Mouse (Mus musculus): ENCODE results near the gene Tprg.

Gene Tprg

DNA sequence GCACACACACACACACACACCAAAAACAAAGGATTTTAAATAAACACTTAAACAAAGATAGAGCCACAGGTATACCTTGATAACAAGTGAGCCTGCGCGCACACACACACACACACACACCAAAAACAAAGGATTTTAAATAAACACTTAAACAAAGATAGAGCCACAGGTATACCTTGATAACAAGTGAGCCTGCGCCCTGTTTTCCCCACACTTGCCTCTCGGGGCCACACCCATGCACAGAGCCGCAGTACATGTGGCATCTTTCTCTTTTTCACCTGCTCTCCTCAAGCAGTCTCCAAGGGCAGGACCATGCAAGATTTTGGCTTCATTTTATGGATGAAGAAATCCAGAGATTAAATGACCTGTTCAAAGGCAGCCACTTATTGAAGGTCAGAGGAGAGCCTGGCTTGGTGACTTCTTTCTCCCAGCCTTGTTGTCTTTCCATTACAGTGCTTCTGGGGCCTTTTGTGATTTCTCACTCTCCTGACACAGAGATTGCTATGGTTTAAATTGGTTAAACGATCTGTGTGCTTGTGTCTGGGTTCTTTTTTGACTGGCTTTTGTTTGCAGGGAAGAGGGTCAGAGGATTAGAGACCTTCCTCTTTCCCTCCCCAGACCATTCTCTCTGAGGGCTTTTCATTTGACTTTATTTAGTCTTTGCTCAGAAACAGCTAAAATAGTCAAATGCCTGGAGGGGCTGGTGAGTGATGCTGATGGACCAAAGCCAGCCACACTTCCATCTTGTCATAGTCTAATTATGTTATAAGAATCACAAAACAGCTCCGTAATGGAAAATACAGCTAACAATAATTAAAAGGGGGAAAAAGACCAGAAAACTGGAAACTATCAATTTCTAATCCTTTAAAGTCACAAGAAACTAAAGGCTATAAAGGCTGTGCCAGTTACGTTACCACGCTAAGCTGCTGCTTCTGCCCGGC, 46.9 kb downstream of the Tprg start:
- DNase-seq (ENCODE audit: low read depth, low spot score): no peak

DNA sequence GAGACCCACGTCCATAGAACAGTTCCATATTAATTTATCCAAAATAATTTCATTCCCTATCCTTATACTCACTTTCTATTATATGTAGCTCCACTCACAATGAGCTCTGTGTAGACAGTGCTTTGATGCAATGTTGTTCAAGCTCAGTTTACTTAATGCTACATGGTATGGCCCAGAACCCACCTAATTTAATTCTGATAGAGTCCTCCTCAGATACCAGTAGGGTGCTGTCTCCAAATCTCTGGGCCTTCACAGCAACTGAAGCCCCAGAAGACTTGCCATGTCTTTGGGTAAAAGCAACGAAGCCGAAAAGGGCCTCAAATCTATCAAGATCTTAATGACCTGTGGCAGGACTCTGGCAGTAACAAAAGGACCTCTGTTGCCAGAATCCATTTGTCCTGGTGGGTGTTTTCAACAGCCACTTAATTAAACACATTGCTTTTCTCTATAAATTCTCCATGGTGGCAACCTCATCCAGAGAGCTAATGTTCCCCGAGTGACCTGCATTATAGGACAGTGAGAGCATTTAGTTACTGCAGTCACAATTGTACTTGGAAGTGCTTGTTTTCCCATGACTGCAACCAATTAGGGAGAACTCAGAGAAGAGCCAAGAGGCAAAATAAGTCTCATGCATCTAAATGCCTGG, 48.6 kb downstream of the Tprg start:
- DNase-seq (ENCODE audit: low read depth, low spot score): no peak

DNA sequence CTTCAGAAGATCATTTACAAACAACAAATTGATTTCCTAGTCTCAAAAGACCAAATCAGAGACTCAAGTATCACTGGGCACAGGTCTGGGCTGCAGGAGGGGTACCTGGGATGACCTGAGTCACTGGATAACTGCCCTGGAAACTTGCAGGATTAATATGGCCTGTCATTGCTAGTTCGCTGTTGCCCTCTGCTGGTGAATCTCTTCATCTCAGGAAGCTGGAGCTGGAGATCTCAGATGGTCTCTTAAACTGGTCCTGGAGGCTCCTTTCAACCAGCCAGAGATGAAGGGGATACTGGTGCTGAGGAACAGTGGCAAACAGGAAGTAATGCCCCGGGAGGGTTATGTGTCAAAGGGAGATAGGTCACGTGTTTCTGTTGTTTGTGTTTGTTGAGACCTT, 63.0 kb downstream of the Tprg start:
- peak; percentile 59 for DNase-seq (ENCODE audit: low read depth, low spot score)

DNA sequence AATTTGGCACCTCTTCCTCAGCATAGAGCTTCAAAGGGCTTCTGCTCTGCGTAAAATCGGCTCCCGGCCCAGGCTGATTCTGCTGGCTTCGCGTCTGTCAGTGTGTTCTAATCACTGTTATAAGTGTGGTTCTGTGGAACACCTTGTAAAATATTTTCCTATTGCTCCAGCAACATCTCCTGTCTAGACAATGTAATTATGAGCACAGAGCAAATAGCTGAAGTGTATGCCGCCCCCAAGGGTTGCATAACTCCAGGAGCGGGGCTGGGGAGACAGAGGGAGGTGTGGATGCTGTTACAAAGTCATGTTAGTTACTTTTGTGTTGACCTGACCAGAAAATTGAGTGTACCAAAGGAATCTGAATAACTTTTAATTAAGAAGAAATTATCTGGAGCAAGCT, 81.2 kb downstream of the Tprg start:
- DNase-seq (ENCODE audit: low read depth, low spot score): no peak

DNA sequence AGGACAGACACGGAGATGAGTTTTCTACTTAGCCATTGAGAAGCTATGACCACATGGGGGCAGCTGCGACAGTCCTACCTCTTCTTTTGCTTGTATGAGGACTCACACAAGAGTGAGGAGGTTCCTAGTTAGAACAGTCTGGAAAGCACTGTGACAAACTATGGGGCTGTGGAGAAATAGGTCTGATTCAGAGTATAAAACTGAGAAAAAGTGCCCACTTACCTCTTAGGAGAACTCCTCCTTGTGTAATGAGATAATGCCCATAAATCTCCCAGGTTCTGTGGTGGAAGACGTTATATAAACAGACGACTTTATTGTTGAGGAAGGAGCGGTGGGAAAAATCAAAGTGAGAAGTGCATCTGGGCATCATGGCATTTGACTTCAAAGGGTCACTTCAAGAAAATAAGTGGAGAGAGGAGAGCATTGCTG, 83.4 kb downstream of the Tprg start:
- DNase-seq (ENCODE audit: low read depth, low spot score): no peak

DNA sequence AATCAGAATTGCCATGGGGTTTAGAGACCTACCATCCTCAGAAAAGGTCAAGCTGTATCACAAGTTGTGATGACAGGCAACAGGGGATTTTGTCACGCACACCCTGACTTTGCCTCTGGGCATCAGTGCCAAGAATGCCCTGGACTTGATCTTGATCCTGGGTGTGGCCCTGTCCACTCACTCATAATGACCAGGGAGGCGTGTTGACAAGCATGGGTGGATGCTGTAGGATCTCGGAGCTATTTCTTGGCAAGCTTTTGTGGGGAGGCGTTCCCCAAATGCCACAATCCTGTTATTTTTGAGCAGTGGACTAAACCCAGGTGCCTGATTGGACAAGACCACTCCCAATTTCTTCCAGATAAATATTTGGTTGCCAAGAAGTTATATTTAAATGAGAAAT, 87.5 kb downstream of the Tprg start:
- no peak for DNase-seq (ENCODE audit: low read depth, low spot score)

DNA sequence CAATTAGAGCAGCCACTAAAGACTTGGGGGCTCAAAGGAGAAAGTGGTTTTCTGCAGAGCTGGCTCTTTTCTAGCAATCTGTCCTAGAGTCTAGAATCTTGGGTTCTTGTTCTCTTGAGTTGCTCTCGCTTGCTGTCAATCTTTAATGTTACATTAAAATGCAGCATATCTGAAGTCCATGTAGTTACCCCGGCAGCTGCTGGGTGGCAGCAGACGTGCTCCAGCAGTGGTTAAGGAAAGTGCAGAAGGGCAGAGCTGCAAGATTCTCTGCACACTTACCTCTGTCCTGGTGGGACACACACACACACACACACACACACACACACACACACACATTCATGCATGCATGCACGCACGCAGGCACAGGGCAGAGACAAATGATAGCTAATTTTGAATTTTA, 88.2 kb downstream of the Tprg start:
- no peak for DNase-seq (ENCODE audit: low read depth, low spot score)

DNA sequence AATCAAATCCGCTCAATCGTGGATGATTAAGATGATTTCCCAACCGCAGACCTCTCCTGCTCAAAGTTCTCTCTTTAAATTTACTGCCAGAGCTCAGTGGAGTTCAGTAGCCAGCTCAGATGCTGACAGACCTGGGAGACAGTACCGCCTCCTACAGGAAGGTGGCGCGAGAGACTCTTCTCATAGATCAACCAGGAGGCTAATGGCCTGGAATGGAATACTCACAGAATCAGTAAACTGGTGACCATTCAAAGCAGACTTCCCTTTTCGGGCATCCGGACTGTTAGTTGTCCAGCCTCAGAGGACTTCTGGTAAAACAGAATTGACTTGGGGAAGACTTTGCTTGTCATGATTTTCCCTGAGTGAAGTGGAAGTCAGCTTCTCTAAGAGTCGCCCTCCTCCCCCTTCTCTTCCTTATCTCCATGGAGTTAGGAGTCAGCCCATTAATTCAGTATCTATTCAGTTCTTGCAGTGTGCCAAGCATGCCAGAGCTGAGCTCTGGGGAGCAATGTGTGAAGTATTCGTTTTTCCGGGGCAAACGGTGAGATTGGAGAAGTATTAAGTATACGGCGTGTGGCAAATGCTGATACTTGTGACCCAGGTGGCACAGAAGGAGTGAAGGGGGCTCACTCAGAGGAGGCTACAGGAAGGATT, 90.2 kb downstream of the Tprg start:
- peak; percentile 72 for DNase-seq (ENCODE audit: low read depth, low spot score)

DNA sequence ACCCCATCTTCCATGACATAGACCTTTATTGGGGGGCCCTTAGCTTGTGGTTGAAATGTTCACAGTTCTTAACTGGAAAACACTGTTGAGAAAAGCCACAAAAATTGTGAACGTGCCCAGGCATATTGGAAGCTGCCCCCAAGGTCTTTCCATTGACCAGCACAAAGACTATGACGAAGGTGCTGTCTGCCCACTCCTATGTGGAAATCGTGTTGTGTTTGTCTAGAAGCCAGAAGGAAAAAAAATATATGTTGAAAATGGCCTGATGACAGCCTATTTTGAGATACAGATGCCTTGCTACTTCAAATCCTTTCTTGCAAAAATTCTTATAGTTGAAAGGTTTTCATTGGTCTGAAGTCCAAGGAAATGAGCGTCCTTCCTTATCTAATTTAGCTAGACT, 91.1 kb downstream of the Tprg start:
- no peak for DNase-seq (ENCODE audit: low read depth, low spot score)

DNA sequence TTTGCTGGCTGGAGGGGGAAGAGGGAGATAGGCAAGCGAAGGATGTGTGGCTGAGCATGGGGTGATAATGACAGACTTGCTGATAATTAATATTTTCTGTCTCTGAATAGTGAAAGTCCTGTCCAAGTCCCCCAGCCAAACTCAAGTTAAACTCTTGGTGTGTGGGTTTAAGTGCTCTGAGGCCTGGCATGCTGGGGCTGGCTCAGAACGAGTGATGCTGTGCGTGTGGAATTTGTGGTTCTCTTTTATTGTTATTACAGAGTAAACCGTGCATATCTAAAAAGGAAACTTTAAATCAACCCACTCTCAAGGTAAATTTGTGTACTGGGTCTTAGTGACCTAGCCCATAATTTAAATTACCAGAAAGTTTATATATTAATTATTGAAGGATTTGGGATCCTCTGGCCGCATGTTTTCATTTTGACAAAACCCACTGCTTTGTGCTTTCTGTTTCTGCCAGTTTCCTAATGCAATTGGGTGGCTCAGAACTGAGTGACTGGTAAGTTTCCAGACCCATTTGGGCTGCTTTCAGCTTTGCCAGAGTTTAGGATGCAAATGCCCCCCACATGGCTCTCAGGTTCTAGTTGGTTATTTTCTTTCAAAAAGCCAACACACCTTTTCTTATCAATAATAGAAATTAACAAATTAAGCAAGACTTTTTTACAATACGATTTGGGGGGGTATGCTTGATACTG, 99.0 kb downstream of the Tprg start:
- DNase-seq (ENCODE audit: low read depth, low spot score): no peak

DNA sequence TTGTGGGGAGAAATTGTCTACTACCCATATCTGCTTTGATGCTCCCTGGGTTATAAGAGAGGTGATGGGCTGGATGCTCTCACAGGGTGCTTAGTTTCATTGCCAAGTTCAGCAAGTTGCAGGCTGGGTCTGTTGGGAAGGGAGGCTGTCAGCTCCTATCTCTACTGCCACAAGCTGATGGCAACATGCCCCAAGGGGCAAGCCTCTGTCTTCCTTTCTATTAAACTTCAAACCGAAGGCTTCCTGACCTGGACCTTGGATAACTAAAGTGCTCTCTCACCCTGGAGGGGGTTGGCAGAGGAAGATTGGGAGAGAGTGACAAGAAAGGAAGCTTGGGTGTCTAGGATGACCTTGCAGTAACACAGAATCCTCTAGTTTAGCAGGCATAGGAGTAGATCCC, 108.1 kb downstream of the Tprg start:
- no peak for DNase-seq (ENCODE audit: low read depth, low spot score)

DNA sequence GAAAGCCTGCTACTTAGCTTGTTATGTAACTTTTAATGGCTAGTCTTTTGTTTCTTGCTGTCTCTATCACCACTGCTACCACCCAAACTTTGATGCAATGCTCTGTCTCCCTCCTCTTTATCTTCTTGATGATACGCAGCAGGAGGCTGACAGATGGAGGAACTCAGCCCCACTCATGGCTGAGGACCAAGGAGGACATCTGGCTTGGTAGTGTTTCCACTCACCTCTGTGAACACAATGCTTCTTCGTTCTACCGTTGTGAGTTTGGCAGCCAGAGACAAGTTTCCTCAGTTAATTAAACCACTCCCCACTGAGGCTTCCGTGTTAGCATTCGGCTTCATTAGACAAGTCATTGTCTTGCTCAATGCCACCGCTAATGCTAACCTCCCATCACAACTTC, 117.5 kb downstream of the Tprg start:
- no peak for DNase-seq (ENCODE audit: low read depth, low spot score)

DNA sequence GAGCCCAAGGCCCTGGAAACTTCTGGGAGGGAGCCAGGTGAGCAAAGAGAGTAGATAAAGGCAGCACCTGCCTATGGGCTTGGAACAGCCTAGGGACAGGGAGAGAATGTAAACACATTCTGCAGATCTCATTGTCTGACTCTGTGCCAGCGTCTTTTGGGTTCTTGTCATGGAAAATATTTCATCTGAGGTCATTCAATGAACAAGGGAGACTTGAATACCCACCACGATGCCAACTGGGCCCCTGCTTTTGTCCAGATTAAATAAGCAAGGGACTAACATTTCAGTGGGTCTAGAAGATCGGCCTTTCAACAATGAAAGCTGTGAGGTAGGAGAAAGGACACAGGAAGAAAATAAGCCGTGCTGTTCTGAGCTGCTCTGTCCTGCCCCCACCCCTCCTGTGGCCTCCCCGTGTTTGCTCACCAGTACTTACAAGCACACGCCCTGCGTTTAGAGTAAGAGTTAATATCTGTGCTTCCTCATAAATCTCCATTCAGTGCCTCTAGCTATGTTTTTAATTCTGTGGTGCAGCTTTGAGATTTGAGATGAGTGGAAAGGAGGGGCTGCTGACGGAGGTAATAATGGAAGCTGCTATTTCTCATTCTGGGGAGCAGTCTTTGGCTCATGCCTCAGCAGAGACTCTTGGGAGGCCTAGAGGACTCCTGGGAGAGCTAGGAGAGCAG, 120.7 kb downstream of the Tprg start:
- peak; percentile 9 for DNase-seq (ENCODE audit: low read depth, low spot score)

DNA sequence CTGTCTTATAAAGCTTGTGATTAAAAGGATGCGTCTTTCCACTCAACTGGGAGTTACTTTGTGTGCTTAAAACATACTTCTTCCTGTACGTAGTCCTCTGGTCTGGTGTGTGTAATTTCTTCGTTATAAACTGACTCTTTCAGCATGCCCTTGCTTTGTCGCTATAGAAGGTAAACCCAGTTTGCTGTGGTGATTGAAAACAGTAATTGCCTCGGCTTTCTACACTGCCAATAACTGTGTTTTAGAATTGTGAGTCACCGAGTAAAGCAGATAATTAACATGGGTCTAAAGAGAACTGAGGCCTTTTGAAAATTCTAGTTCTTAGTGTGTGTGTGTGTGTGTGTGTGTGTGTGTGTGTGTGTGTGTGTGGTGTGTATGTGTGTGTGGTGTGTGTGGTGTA, 121.4 kb downstream of the Tprg start:
- DNase-seq (ENCODE audit: low read depth, low spot score): no peak

DNA sequence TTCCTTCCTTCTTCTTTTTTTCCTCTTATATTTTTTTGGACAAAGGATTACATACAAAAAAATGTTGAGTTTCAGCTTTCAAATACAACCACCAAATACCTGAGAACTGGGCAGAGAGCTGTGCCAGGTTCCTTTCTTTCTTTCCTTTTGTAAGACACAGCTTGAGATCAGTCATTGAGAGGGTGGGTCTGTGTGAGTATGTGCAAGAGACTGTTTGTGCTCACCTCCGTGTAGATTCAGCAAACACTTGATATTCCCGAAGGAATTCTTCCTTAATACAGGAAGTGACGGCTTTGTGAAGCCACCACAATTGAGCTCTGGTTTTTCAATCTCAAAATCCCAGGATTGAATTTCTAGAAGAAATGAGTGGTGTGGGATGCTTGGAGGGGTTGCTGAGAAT, 124.7 kb downstream of the Tprg start:
- peak; percentile 21 for DNase-seq (ENCODE audit: low read depth, low spot score)

DNA sequence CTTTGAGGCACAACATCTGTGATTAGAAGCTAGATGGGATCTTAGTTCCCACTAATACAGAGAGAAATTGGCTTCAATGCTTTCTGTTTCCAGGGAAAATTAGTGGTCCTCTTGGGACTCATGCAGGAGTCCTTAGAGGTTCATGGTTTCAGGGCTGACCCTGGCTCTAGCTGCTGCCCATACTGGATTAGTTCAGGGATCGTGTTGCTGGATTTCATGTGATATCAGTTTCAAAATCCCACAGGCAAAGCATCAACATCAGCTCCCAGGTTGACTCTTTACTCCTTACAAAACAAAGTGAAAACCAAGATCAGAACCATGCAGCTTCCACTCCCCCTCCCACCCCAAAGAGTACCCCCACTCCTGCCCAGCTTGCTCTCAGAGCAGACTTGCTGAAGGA, 127.3 kb downstream of the Tprg start:
- no peak for DNase-seq (ENCODE audit: low read depth, low spot score)

DNA sequence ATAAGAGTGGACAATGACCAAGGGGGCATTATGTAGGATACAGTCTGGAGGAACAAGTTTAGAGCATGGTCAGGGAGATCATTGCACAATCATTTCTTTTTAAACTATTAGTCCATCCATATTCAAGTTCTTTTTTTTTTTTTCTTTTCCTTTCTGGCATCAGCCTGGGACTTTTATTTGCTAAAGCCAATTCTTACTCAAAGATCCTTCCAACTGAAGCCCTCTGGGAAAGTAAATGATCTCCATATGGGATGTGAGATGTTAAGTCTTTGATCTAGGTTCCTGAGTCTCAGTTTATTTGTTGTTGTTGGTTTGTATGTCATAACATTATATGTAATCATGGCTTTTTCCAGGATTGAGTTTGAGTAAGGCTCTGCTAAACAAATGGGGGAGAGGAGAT, 128.6 kb downstream of the Tprg start:
- DNase-seq (ENCODE audit: low read depth, low spot score): no peak

DNA sequence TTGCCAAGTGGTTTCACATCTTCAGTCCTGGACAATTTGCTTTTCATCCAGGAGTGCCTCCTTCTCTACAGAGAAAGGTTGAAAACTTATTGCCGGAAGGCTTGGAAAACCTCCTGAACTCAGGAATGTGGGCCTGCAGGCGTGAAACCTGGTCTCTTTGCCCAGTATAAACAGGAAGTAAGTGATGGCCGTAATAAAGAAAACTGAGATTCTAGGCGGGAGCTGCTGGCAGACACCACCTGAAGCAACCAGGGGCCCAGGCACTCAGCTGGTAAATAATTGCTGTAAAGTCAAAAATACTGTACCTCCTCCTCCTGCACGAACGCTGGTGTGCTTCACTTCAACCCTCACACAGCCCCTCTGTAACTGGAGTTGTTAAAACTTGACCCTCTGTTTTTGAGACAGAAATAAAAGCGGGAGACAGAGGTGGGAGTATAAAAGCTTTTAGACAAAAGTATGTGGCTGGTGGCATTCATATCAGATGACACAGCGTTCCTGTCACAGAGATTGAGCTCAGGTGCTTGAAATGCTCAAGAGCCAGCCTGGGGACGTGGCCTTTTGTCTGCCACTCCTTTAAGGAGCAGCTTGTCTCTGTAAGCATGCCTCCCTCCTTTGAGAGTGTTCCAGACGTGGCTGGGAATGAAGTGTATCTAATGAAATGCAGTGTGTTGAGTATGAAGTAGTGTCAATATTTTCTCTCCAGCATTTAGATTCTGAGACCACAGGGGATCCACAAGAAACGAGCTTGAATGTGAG, 131.4 kb downstream of the Tprg start:
- no peak for DNase-seq (ENCODE audit: low read depth, low spot score)

DNA sequence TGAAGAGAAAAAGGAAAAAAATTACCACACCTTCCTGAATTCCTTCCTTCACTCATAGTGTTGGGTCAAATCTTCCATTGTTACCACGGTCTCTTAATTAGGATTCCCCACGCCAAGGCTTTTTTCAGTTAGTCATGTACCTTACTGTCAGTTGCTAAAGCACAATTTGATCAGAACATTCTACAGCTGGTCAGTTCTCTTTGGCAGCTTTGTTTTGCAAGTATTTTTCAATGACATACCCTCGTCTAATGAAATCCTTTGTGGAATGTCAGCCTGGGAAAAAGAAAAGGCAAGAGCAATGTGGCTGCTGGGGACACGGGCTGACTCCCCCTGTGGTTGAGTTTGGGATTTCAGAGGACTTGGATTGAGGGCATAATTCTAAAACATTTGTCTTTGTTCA, 136.4 kb downstream of the Tprg start:
- peak; percentile 43 for DNase-seq (ENCODE audit: low read depth, low spot score)

DNA sequence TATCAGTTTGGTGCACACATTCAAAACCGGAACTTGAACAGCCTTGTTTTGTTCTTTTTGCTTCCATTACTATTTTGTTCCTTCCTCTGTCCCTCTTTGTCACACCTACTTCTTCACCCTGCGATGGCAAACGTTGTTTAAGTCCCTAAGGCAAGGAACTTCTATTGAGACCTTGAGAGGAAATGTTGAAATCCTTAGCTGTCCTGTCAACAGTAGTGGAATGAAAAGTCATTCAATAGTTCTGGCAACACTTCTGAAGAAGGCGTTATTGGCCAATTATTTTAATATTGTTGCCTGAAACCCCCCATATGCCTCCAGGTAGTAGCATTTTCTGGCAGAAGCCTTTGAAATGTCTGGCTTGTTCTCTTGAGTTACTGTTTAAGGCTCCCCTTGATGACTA, 137.4 kb downstream of the Tprg start:
- DNase-seq (ENCODE audit: low read depth, low spot score): no peak

DNA sequence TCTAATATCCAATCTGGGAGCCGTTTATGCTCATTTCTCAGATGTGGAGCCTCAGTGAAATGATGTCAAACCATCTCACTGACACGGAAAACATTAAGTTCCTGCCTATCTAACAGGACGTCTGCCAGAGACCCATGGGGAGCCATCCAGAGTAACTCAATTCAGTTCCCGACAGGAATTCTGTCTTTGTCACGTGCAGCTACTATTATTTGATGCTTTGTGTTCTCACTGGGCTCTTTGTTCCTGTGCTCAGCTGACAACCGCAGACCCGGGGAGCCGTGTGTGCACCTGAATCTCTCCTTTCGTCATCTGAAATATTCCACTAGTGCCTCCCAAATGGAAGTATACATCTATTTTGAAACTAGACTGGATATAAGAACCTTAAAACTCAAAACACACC, 138.3 kb downstream of the Tprg start:
- DNase-seq (ENCODE audit: low read depth, low spot score): peak; percentile 9

Measured in R1 (cell line).